Mouse (Mus musculus) heart, adult 2 months (tissue): Measurements from ENCODE around the gene Lrrc61. TPM values are rescaled to one million over a fixed set of nuclear protein-coding genes. Genes with fewer than 3 reads are reported as not detected.

Source experiments
- DNase-seq, 2 experiments: peaks; one replicate each; pipeline ENCODE4 v3.0.0; 2021
- H3K27ac ChIP-seq: fragments of 200-600 bp; 2 replicates; pipeline ENCODE4 v1.8.1; 2022
- H3K27me3 ChIP-seq: fragments of 200-500 bp; 2 replicates; pipeline ENCODE4 v1.6.1; 2012; ENCODE audit warnings: mild to moderate bottlenecking, low read length, inconsistent platforms, mixed read lengths; ENCODE audit not compliant: control insufficient read depth, insufficient read depth
- H3K36me3 ChIP-seq: fragments of 200-500 bp; 2 replicates; pipeline ENCODE4 v1.6.1; 2012; ENCODE audit warnings: low read length, inconsistent platforms; ENCODE audit not compliant: control insufficient read depth, insufficient read depth
- H3K4me1 ChIP-seq: fragments of 200-500 bp; 2 replicates; pipeline ENCODE4 v1.6.1; 2011; ENCODE audit warnings: low read length; ENCODE audit not compliant: control insufficient read depth, insufficient read depth
- H3K4me3 ChIP-seq: fragments of 200-600 bp; 2 replicates; pipeline ENCODE4 v1.8.1; 2022
- H3K79me2 ChIP-seq: fragments of 200-500 bp; replicated peaks from 2 replicates; pipeline ENCODE4 v1.6.1; 2012; ENCODE audit warnings: mild to moderate bottlenecking, inconsistent platforms, low read length, moderate library complexity, mixed read lengths; ENCODE audit not compliant: control insufficient read depth, insufficient read depth
- H3K9ac ChIP-seq: fragments of 200-500 bp; 2 replicates; pipeline ENCODE4 v1.6.1; 2012; ENCODE audit warnings: low read depth, mild to moderate bottlenecking, control low read depth, inconsistent platforms, low read length, mixed read lengths
- CTCF ChIP-seq: fragments of 200-600 bp; IDR thresholded peaks from 2 replicates; pipeline ENCODE4 v1.8.1; 2022; ENCODE audit warnings: antibody characterized with exemption, mild to moderate bottlenecking, moderate library complexity
- EP300 ChIP-seq: fragments of 200-500 bp; IDR thresholded peaks from 2 replicates; pipeline ENCODE4 v1.6.1; 2011; ENCODE audit warnings: low read depth, low read length, control low read depth; ENCODE audit not compliant: insufficient read depth
- POLR2A ChIP-seq: fragments of 200-500 bp; IDR thresholded peaks from 2 replicates; pipeline ENCODE4 v1.6.1; 2011; ENCODE audit warnings: mild to moderate bottlenecking, low read depth, low read length, control low read depth; ENCODE audit not compliant: insufficient read depth
- WGBS: fragments of 180-500 bp; shearing (Covaris S2); methylation state at CpG from one replicate; pipeline ENCODE4 v1.1.7; 2018; 5-methylcytosine and 5-hydroxymethylcytosine counted together
- intact Hi-C: fragments of 180-260 bp; cut with DNase I; formaldehyde crosslinking; loops from one replicate; pipeline ENCODE4 v1.15.1; 2025
- polyA plus RNA-seq: library from polyadenylated mRNA; depleted of rRNA; stranded (reverse); fragments of >200 nt; gene quantifications from 2 replicates; pipeline ENCODE4 v1.2.3, GENCODE M21; 2012
- total RNA-seq, 2 experiments: library from RNA; stranded (reverse); gene quantifications; 2 replicates each; pipeline ENCODE4 v1.2.3; 2021

The Lrrc61 gene
- total and polyA plus RNA-seq, 3 experiments, result 13.9 to 16.6 (median 14.9) TPM

- H3K9ac ChIP-seq, result no peak overlapping the region
- no peaks in the 10 kb centered on the region; the same call in 1 of the 2 replicates for H3K4me1 ChIP-seq
- H3K36me3 ChIP-seq, result no peaks in the 10 kb centered on the region
- no peaks in the 10 kb centered on the region for H3K79me2 ChIP-seq
- no peak for DNase-seq
- WGBS, result 73% methylated on average over 14 of the region's 14 CpGs
- H3K27ac ChIP-seq, result no peak overlapping the region
- intact Hi-C loops, result no loop called here
- no peak overlapping the region for H3K4me3 ChIP-seq
- no peak for TF ChIP-seq POLR2A
- no peak for TF ChIP-seq CTCF
- TF ChIP-seq EP300, result no peak
- H3K27me3 ChIP-seq, result no peaks in the 10 kb centered on the region
These were observed 25.3 kb upstream of the Lrrc61 start for GRCm38 (mm10) chr6:48529261-48529660.

GRCm38 (mm10) chr6:48529871-48530440 lies 24.6 kb upstream of the Lrrc61 start:
- no peak overlapping the region for H3K4me3 ChIP-seq
- H3K27me3 ChIP-seq, result no peaks in the 10 kb centered on the region
- no peaks in the 10 kb centered on the region for H3K79me2 ChIP-seq
- H3K36me3 ChIP-seq, result no peaks in the 10 kb centered on the region
- H3K27ac ChIP-seq, result no peak overlapping the region
- WGBS, result 71% methylated on average over 16 of the region's 16 CpGs
- H3K4me1 ChIP-seq, result no peaks in the 10 kb centered on the region; the same call in 1 of the 2 replicates
- TF ChIP-seq EP300, result no peak
- TF ChIP-seq CTCF, result no peak
- no peak for TF ChIP-seq POLR2A
- DNase-seq, result no peak
- no peak overlapping the region for H3K9ac ChIP-seq
- intact Hi-C loops, result no loop called here

GRCm38 (mm10) chr6:48530862-48531261 lies 23.7 kb upstream of the Lrrc61 start:
- TF ChIP-seq CTCF, result no peak
- no peak for TF ChIP-seq POLR2A
- no peak for TF ChIP-seq EP300
- Histone ChIP-seq H3K36me3 (no peaks in the 10 kb centered on the region), H3K27ac (no peak overlapping the region), H3K9ac (no peak overlapping the region), H3K79me2 (no peaks in the 10 kb centered on the region), H3K4me1 (no peaks in the 10 kb centered on the region; the same call in 1 of the 2 replicates), H3K4me3 (no peak overlapping the region), H3K27me3 (no peaks in the 10 kb centered on the region)
- 48% methylated on average over 2 of the region's 2 CpGs for WGBS
- intact Hi-C loops, result no loop called here
- no peak for DNase-seq

GRCm38 (mm10) chr6:48533475-48533874 lies 21.1 kb upstream of the Lrrc61 start:
- 90% methylated on average over 2 of the region's 2 CpGs for WGBS
- no peaks in the 10 kb centered on the region for H3K36me3 ChIP-seq
- H3K27ac ChIP-seq, result no peak overlapping the region
- TF ChIP-seq CTCF (no peak), POLR2A (no peak), EP300 (no peak)
- intact Hi-C loops, result no loop called here
- no peak overlapping the region for H3K9ac ChIP-seq
- DNase-seq, result no peak
- peaks cover 1% of the 10 kb centered on the region for H3K4me1 ChIP-seq
- no peaks in the 10 kb centered on the region for H3K27me3 ChIP-seq
- H3K4me3 ChIP-seq, result no peak overlapping the region
- no peaks in the 10 kb centered on the region for H3K79me2 ChIP-seq

GRCm38 (mm10) chr6:48534913-48535312 lies 19.7 kb upstream of the Lrrc61 start:
- Histone ChIP-seq H3K4me3 (no peak overlapping the region), H3K27ac (no peak overlapping the region), H3K36me3 (no peaks in the 10 kb centered on the region), H3K4me1 (peaks cover 1% of the 10 kb centered on the region), H3K27me3 (no peaks in the 10 kb centered on the region), H3K79me2 (no peaks in the 10 kb centered on the region), H3K9ac (no peak overlapping the region)
- 54% methylated on average over 8 of the region's 8 CpGs for WGBS
- TF ChIP-seq EP300 (no peak), POLR2A (no peak), CTCF (no peak)
- no peak for DNase-seq
- intact Hi-C loops, result loop anchor here (5.0 kb wide), 2 partner anchors 237 to 358 kb away; partner anchors contain the start of gene Gimap3

- Histone ChIP-seq H3K27me3 (no peaks in the 10 kb centered on the region), H3K4me1 (peaks cover 1% of the 10 kb centered on the region), H3K79me2 (no peaks in the 10 kb centered on the region), H3K36me3 (no peaks in the 10 kb centered on the region), H3K4me3 (no peak overlapping the region), H3K27ac (no peak overlapping the region), H3K9ac (no peak overlapping the region)
- TF ChIP-seq CTCF (no peak), EP300 (no peak), POLR2A (no peak)
- 67% methylated on average over 4 of the region's 4 CpGs for WGBS
- DNase-seq, result no peak
- intact Hi-C loops, result loop anchor here (5.0 kb wide), 2 partner anchors 236 to 359 kb away; partner anchors contain the start of gene Gimap3
These were observed 18.5 kb upstream of the Lrrc61 start for GRCm38 (mm10) chr6:48536091-48536490.
